Mouse (Mus musculus) cerebellum, adult 2 months (tissue): ENCODE measurements at regions not wholly inside any gene's neighbourhood (a gene's known extent, or its start where the extent isn't known, plus 50 kb on each side); places are given as distances from the start of the nearest gene placed in this dataset.

Source experiments
- CTCF ChIP-seq: fragments of 200-500 bp; IDR thresholded peaks from 2 replicates; pipeline ENCODE4 v1.5.1; 2011; ENCODE audit warnings: low read depth, mild to moderate bottlenecking, control low read depth, low read length, moderate library complexity, borderline replicate concordance; ENCODE audit not compliant: insufficient read depth
- POLR2A ChIP-seq: fragments of 200-500 bp; IDR thresholded peaks from 2 replicates; pipeline ENCODE4 v1.6.1; 2011; ENCODE audit warnings: low read length, control low read depth, borderline replicate concordance; ENCODE audit not compliant: insufficient read depth

DNA sequence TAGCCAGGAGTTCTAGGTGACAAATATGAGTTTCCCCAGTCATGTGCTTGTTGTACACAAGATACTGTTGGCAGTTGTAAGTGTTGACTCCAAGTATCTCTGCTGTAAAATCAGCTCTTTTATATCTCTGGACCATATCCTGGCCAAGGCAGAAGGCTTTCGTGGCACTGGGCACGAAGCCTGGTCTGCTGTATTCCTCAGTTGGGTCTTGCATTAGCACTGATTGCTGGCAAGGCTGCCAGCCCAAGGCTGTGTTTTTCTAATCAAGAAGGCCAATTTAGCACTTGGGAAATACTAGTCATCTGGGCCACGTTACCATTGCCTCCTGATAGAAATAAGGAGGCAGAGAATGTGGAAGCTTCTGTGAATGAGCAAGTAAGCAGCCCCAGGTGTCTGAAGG lies 258.3 kb upstream of the Mamld1 start:
- TF ChIP-seq CTCF = no peak
- no peak for TF ChIP-seq POLR2A
